Mouse (Mus musculus) urinary bladder, postnatal 36 days (tissue): ENCODE measurements around the gene Elp5.

ENCODE experiments used
- DNase-seq, 2 experiments: peaks; one replicate each; pipeline ENCODE4 v3.0.0; 2022; ENCODE audit warnings: low spot score in 2 of 2, mixed read lengths in 1 of 2

Elp5 gene

GRCm38 (mm10) chr11:70015677-70016076 lies 33.4 kb upstream of the Elp5 start:
- DNase-seq: no peak

- peak; percentile 88 to 91 for DNase-seq
These were observed 32.7 kb upstream of the Elp5 start, which contains the start of gene Acadvl for GRCm38 (mm10) chr11:70014880-70015558. Gene Acadvl (minus strand): TSS chr11:70015411.

GRCm38 (mm10) chr11:70014051-70014450 lies 31.7 kb upstream of the Elp5 start:
- DNase-seq: no peak

GRCm38 (mm10) chr11:70013408-70013807 lies 31.1 kb upstream of the Elp5 start:
- no peak for DNase-seq

- no peak for DNase-seq
These were observed 30.6 kb upstream of the Elp5 start for GRCm38 (mm10) chr11:70012931-70013330.

- no peak for DNase-seq
These were observed 28.6 kb upstream of the Elp5 start for GRCm38 (mm10) chr11:70010961-70011360.

- no peak for DNase-seq
These were observed 28.2 kb upstream of the Elp5 start for GRCm38 (mm10) chr11:70010548-70010947.

GRCm38 (mm10) chr11:70010033-70010432 lies 27.7 kb upstream of the Elp5 start:
- DNase-seq: no peak

GRCm38 (mm10) chr11:70005521-70005920 lies 23.2 kb upstream of the Elp5 start:
- no peak for DNase-seq

GRCm38 (mm10) chr11:70002471-70002870 lies 20.2 kb upstream of the Elp5 start:
- no peak for DNase-seq

- no peak for DNase-seq
These were observed 19.5 kb upstream of the Elp5 start for GRCm38 (mm10) chr11:70001865-70002264.

GRCm38 (mm10) chr11:70001159-70001558 lies 18.8 kb upstream of the Elp5 start:
- DNase-seq: no peak

GRCm38 (mm10) chr11:70000396-70000898 lies 18.1 kb upstream of the Elp5 start, which contains the start of gene Dvl2:
Gene Dvl2 (plus strand): TSS chr11:70000595.
- peak; percentile 78 to 92 for DNase-seq

- DNase-seq: no peak
These were observed 17.3 kb upstream of the Elp5 start for GRCm38 (mm10) chr11:69999666-70000065.

GRCm38 (mm10) chr11:69998567-69999491 lies 16.5 kb upstream of the Elp5 start:
- no peak for DNase-seq

GRCm38 (mm10) chr11:69997070-69997509 lies 14.8 kb upstream of the Elp5 start:
- peak; percentile 86 to 92 for DNase-seq

- DNase-seq: peak in 1 of 2 experiments; percentile 37
These were observed 14.1 kb upstream of the Elp5 start for GRCm38 (mm10) chr11:69996161-69997061.

- peak; percentile 94 to 98 for DNase-seq
These were observed 13.2 kb upstream of the Elp5 start, which contains the start of gene Phf23 for GRCm38 (mm10) chr11:69995391-69995960. Gene Phf23 (plus strand): TSS chr11:69995777.

GRCm38 (mm10) chr11:69994401-69995090 lies 12.2 kb upstream of the Elp5 start:
- no peak for DNase-seq

GRCm38 (mm10) chr11:69992932-69993331 lies 10.6 kb upstream of the Elp5 start:
- DNase-seq: no peak
